In genomic region chr9:67048483-67049085, GRCm38 (mm10) we compare ENCODE assay signal across 8 mouse cellular contexts. TPM values are rescaled to one million over a fixed set of nuclear protein-coding genes. Genes with fewer than 3 reads are reported as not detected.
A peak's percentile ranks its signal among the peaks of the same experiment; 100 is the strongest.
DNase-seq lines count a peak whose midpoint lies in the region; ATAC-seq lines count a peak whose summit lies in the region.

No protein-coding gene starts in this region.

- no peaks in the 10 kb centered on the region for H3K27me3 ChIP-seq in heart, embryonic 12.5 days (replicated peaks)
- peaks cover 62% of the 10 kb centered on the region for H3K27me3 ChIP-seq in hindbrain, embryonic 10.5 days (ENCODE audit: insufficient read depth, poor library complexity, severe bottlenecking)
- H3K27me3 ChIP-seq in midbrain, embryonic 12.5 days, result peaks cover 65% of the 10 kb centered on the region

- WGBS in heart, embryonic 12.5 days, result under 1% methylated on average over 26 of the region's 26 CpGs
- WGBS in hindbrain, embryonic 10.5 days, result under 1% methylated on average over 26 of the region's 26 CpGs
- WGBS in midbrain, embryonic 12.5 days, result under 1% methylated on average over 26 of the region's 26 CpGs

- peak overlapping the region; percentile 88 for H3K4me3 ChIP-seq in heart, embryonic 12.5 days
- H3K4me3 ChIP-seq in hindbrain, embryonic 10.5 days, result peak overlapping the region; percentile 65
- peak overlapping the region; percentile 49 for H3K4me3 ChIP-seq in midbrain, embryonic 12.5 days

- H3K36me3 ChIP-seq in heart, embryonic 12.5 days, result peaks cover 9% of the 10 kb centered on the region
- no peaks in the 10 kb centered on the region for H3K36me3 ChIP-seq in hindbrain, embryonic 10.5 days
- no peaks in the 10 kb centered on the region for H3K36me3 ChIP-seq in midbrain, embryonic 12.5 days

- ATAC-seq in heart, embryonic 12.5 days (ENCODE audit: insufficient number of reproducible peaks, low FRiP score), result no peak
- ATAC-seq in midbrain, embryonic 12.5 days (ENCODE audit: low FRiP score, low read depth), result no peak

- peak overlapping the region; percentile 99 for H3K9ac ChIP-seq in heart, embryonic 12.5 days
- H3K9ac ChIP-seq in midbrain, embryonic 12.5 days (replicated peaks), result peak overlapping the region; percentile 48

- peaks cover 24% of the 10 kb centered on the region for H3K4me1 ChIP-seq in heart, embryonic 12.5 days (replicated peaks)
- H3K4me1 ChIP-seq in hindbrain, embryonic 10.5 days (replicated peaks), result peaks cover 49% of the 10 kb centered on the region
- H3K4me1 ChIP-seq in midbrain, embryonic 12.5 days, result peaks cover 40% of the 10 kb centered on the region

- no peaks in the 10 kb centered on the region for H3K9me3 ChIP-seq in heart, embryonic 12.5 days (replicated peaks)
- no peaks in the 10 kb centered on the region for H3K9me3 ChIP-seq in hindbrain, embryonic 10.5 days
- H3K9me3 ChIP-seq in midbrain, embryonic 12.5 days, result no peaks in the 10 kb centered on the region

- H3K4me2 ChIP-seq in heart, embryonic 12.5 days, result peak overlapping the region; percentile 84
- H3K4me2 ChIP-seq in midbrain, embryonic 12.5 days (replicated peaks), result peak overlapping the region; percentile 91

- peak overlapping the region; percentile 97 for H3K27ac ChIP-seq in heart, embryonic 12.5 days (ENCODE audit: poor library complexity, severe bottlenecking)
- peak overlapping the region; percentile 84 for H3K27ac ChIP-seq in hindbrain, embryonic 10.5 days
- no peak overlapping the region for H3K27ac ChIP-seq in midbrain, embryonic 12.5 days (replicated peaks)

- no peak for DNase-seq in heart, adult 18-20 months
- DNase-seq in R1 (ENCODE audit: low read depth, low spot score), result peak; percentile 17
- DNase-seq in hindbrain, embryonic 10.5 days (ENCODE audit: low spot score), result no peak
- no peak for DNase-seq in adrenal gland, adult 2 months
- no peak for DNase-seq in retina, postnatal 1 day
- DNase-seq in thymus, postnatal 4 days, result no peak

RNA-seq across cellular contexts. Expression of gene Tpm1, which starts 0.6 kb away (rescaled TPM):
- polyA plus RNA-seq in heart, embryonic 12.5 days (2016; fragmentation: Nextera tagmentation; extraction: Ambion mirVana), result 4,565 and 4,650 TPM in 2 replicates
- over 10,000 TPM in 1 of 2 experiments, 1,000 to 10,000 TPM in 1; 9,705 to 11,464 TPM for total RNA-seq in heart, adult 18-20 months (2021)
- polyA plus RNA-seq in hindbrain, embryonic 10.5 days (2016; fragmentation: Nextera tagmentation; extraction: Ambion mirVana), result 293 and 315 TPM in 2 replicates
- 257 and 368 TPM in 2 replicates for polyA plus RNA-seq in midbrain, embryonic 12.5 days (2016; fragmentation: Nextera tagmentation; extraction: Ambion mirVana)
- total RNA-seq in adrenal gland, adult 2 months (2021), result 100 to 1,000 TPM; 144 to 271 TPM
- 30.7 and 42.3 TPM in 2 replicates for polyA plus RNA-seq in adrenal gland, adult 2 months (2012; rRNA removed)

Comparison
In these comparisons a context has a peak if more than half of its experiments do, and no peak if none do; other contexts are left out.
1. RNA of gene Tpm1, which starts 0.6 kb away (polyA plus RNA-seq): 4,565 to 4,650 TPM in heart, embryonic 12.5 days; 257 to 368 TPM in midbrain, embryonic 12.5 days, 293 to 315 TPM in hindbrain, embryonic 10.5 days and 30.7 to 42.3 TPM in adrenal gland, adult 2 months; every median in the first group is over 10 times any median in the second.
2. Peak in every context shown above with its lines, with median percentiles within 50 percentile points of each other: H3K4me3 ChIP-seq.